Mouse (Mus musculus) liver, embryonic 18 days (tissue): ENCODE results near the gene Ankrd39. TPM values are rescaled to one million over a fixed set of nuclear protein-coding genes. Genes with fewer than 3 reads are reported as not detected.

Experiments used
- polyA plus RNA-seq: library from polyadenylated mRNA; depleted of rRNA; stranded (reverse); fragments of >200 nt; gene quantifications from 2 replicates; pipeline ENCODE4 v1.2.3, GENCODE M21; 2012; rRNA removed

Gene Ankrd39
- 4.1 and 4.4 TPM in 2 replicates for polyA plus RNA-seq

GRCm38 (mm10) chr1:36546888-36547471 is at the start of gene Ankrd39:
Ankrd39 (minus strand) TSS chr1:36547445.

GRCm38 (mm10) chr1:36558031-36558993 is 11.1 kb upstream of the Ankrd39 start, which contains the start of gene Sema4c:
Sema4c (minus strand) TSS chr1:36558349.

GRCm38 (mm10) chr1:36539186-36539585 is 8.1 kb downstream of the Ankrd39 start, which contains the start of gene Gm42417:
Gm42417 (minus strand) TSS chr1:36539429.

GRCm38 (mm10) chr1:36536783-36537182 is 10.5 kb downstream of the Ankrd39 start, which contains the start of gene Ankrd23:
Ankrd23 (minus strand) TSS chr1:36536883.

GRCm38 (mm10) chr1:36511289-36512021 is 35.8 kb downstream of the Ankrd39 start, which contains the start of gene Cnnm3:
Cnnm3 (plus strand) TSS chr1:36511867.

Other genes with a start within 250 kb of the Ankrd39 start
- 2.9 and 3.4 TPM in 2 replicates for gene Arid5a, start 239.7 kb downstream of the Ankrd39 start, polyA plus RNA-seq
- gene Kansl3, start 178.3 kb downstream of the Ankrd39 start, polyA plus RNA-seq, result 12.1 and 14.2 TPM in 2 replicates
- 0.01 and 0.02 TPM in 2 replicates for gene Fer1l5, start 175.2 kb downstream of the Ankrd39 start, polyA plus RNA-seq
- gene Lman2l, start 102.2 kb downstream of the Ankrd39 start, polyA plus RNA-seq, result 8.1 and 9.4 TPM in 2 replicates
- gene Cnnm4, start 75.8 kb downstream of the Ankrd39 start, polyA plus RNA-seq, result 0.81 and 0.95 TPM in 2 replicates
- gene Cnnm3, start 35.6 kb downstream of the Ankrd39 start, polyA plus RNA-seq, result 4.0 and 4.5 TPM in 2 replicates
- 4.4 and 5.0 TPM in 2 replicates for gene Ankrd23, start 10.6 kb downstream of the Ankrd39 start, polyA plus RNA-seq
- 0.01 TPM in 1 of 2 replicates, not detected in the other for gene Gm42417, start 8.0 kb downstream of the Ankrd39 start, polyA plus RNA-seq
- 4.4 and 4.8 TPM in 2 replicates for gene Sema4c, start 10.9 kb upstream of the Ankrd39 start, polyA plus RNA-seq
- 0.20 and 0.24 TPM in 2 replicates for gene Fam178b, start 135.7 kb upstream of the Ankrd39 start, polyA plus RNA-seq
- 323 and 332 TPM in 2 replicates for gene Cox5b, start 144.0 kb upstream of the Ankrd39 start, polyA plus RNA-seq
- not detected in 2 replicates for gene 4933424G06Rik, start 162.7 kb upstream of the Ankrd39 start, polyA plus RNA-seq
- 27.9 and 30.4 TPM in 2 replicates for gene Actr1b, start 167.0 kb upstream of the Ankrd39 start, polyA plus RNA-seq
- 0.22 and 0.28 TPM in 2 replicates for gene Zap70, start 214.4 kb upstream of the Ankrd39 start, polyA plus RNA-seq